Mouse (Mus musculus): ENCODE measurements around the gene Wfdc21. TPM values are rescaled to one million over a fixed set of nuclear protein-coding genes. Genes with fewer than 3 reads are reported as not detected.

Wfdc21 gene
- polyA plus RNA-seq, 1 experiment from 2014 or later, result not detected

DNA sequence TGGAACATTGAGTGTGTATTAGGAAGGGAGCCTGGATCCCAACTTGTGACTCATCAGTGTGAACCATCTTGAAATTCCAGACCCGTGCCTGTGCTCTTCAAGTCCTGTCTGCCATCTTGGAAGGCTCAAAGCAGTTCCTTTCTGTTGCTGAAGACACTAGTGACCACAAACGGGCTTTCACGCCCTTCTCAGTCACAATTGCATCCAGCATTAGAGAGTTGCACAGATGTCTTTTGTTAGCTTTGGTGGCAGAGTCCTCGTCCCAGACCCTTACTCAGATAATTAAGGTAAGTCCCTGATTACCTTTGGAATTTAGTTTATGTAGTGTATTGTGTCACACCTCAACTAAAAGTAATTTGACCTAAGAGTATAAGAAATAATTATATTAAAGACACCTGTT, 22.2 kb downstream of the Wfdc21 start:
- Histone ChIP-seq H3K4me2 (replicated peaks) (no peak overlapping the region), H3K27me3 (no peaks in the 10 kb centered on the region), H3K27ac (no peak overlapping the region), H3K9me3 (no peaks in the 10 kb centered on the region), H3K9ac (no peak overlapping the region), H3K4me1 (no peaks in the 10 kb centered on the region), H3K4me3 (no peak overlapping the region), H3K36me3 (peaks cover 96% of the 10 kb centered on the region)
- 85% methylated on average over 4 of the region's 4 CpGs for WGBS
- ATAC-seq (ENCODE audit: low FRiP score, low read depth), result no peak

DNA sequence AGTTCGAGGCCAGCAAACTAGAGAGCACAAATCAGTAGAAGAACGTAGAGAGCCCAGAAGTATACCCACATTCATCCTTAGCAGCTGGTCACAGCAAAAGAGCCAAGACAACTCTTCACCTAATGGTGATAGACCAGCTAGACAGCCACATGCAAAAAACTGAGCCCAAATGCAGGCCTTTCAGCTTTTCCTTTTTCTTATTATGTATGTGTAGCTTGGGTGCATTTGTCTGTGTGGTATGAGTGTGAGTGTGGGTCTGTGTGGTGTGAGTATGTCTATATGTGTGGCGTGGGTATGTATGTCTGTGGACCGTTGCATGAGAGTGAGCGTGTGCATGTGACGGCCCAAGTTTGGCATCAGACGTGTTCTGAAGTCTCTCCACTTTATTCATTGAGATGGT, 24.3 kb downstream of the Wfdc21 start:
- Histone ChIP-seq H3K27me3 (no peaks in the 10 kb centered on the region), H3K9me3 (no peaks in the 10 kb centered on the region), H3K27ac (no peak overlapping the region), H3K4me1 (no peaks in the 10 kb centered on the region), H3K4me2 (replicated peaks) (no peak overlapping the region), H3K36me3 (peaks cover 96% of the 10 kb centered on the region), H3K9ac (no peak overlapping the region), H3K4me3 (no peak overlapping the region)
- ATAC-seq (ENCODE audit: low FRiP score, low read depth), result no peak
- WGBS, result 92% methylated on average over 7 of the region's 7 CpGs

DNA sequence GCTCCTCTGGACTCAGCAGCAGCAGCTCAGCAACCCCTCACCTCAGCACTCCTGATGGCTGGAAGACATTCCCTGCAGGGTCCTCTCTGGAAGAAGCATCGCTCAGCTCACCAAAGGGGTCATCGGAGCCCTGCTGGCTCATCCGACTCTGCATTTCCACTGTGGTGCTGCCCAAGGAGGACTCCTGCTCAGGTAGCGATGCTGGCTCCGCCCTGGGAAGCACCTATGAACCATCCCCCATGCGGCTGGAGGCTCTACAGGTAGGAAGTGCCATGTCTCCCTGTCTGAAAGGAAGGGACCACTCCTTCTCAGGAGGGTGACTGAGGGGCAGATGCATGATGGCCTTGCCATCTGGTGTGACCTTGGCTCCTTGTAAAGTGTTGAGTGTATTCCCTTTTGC, 25.6 kb downstream of the Wfdc21 start:
- peaks cover 96% of the 10 kb centered on the region for H3K36me3 ChIP-seq

DNA sequence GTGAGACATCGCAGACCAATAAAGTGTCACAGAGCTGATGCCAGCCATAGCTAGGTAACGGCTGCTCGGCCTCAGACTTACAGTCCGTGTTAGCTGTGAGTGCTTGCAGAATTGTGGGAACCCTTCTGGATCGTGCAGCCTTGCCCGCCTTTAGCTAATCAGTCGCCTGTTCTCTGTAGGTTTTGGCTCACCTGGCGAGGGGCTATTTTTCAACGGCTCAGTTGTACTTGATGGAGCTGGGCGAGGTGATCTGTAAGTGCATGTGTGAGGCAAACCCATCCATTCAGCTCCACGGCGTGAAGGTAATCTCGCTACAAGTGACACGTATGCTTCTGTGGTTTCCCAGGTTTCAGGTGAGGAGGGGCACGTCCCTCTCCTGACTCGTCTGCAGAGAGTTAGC, 27.0 kb downstream of the Wfdc21 start:
- no peak for ATAC-seq (ENCODE audit: low FRiP score, low read depth)
- 90% methylated on average over 16 of the region's 16 CpGs for WGBS
- H3K27ac ChIP-seq, result no peak overlapping the region
- H3K4me1 ChIP-seq, result no peaks in the 10 kb centered on the region
- H3K4me2 ChIP-seq (replicated peaks), result no peak overlapping the region
- H3K36me3 ChIP-seq, result peaks cover 95% of the 10 kb centered on the region
- H3K9ac ChIP-seq, result no peak overlapping the region
- no peaks in the 10 kb centered on the region for H3K27me3 ChIP-seq
- no peaks in the 10 kb centered on the region for H3K9me3 ChIP-seq
- H3K4me3 ChIP-seq, result no peak overlapping the region

More for the DNA sequence above, 25.6 kb downstream of the Wfdc21 start:
- Histone ChIP-seq H3K27me3 (no peaks in the 10 kb centered on the region), H3K4me3 (no peak overlapping the region), H3K27ac (no peak overlapping the region), H3K4me1 (no peaks in the 10 kb centered on the region), H3K9me3 (no peaks in the 10 kb centered on the region), H3K4me2 (replicated peaks) (no peak overlapping the region), H3K9ac (no peak overlapping the region)
- 94% methylated on average over 6 of the region's 6 CpGs for WGBS
- ATAC-seq (ENCODE audit: low FRiP score, low read depth), result no peak

DNA sequence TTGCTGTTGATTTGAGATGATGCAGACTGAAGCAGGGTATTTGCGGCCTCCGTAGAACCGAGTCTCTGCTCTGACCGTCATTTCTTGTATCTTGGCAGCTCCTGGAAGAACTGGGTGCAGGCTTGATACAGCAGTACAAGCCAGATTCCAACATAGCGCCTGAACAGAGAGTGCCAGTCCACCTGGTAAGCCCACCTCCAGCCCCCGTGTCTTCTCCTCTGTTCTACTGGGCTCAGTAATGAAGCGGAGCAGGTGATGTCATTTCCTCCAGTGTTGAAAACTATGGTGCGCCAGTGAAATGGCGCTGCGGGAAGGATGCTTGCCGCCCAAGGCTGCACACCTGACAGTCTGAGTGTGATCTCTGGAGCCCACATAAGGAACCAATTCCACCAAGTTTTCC, 27.6 kb downstream of the Wfdc21 start:
- Histone ChIP-seq H3K4me2 (replicated peaks) (no peak overlapping the region), H3K27ac (no peak overlapping the region), H3K9me3 (no peaks in the 10 kb centered on the region), H3K27me3 (no peaks in the 10 kb centered on the region), H3K9ac (no peak overlapping the region), H3K4me3 (no peak overlapping the region), H3K36me3 (peaks cover 95% of the 10 kb centered on the region), H3K4me1 (no peaks in the 10 kb centered on the region)
- 93% methylated on average over 11 of the region's 11 CpGs for WGBS
- ATAC-seq (ENCODE audit: low FRiP score, low read depth), result no peak

DNA sequence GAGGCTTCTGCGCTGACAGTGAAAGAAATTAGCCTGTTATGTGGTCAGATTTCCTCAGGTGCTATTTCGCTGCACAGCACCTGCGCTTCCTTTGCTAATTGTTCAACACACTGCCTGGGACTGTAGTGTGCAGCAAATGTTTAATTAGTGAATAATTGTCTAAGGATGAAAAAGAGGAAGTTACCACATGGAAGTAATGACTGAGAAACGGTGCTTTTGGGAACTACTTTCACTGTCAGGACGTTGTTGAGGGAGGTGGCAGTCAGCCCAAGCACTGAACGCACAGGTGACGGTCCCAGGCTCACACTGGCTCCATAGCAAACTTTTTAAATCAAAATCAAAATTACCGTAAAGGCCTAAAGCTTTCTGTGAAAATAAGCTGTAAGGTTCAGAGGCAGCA, 30.1 kb downstream of the Wfdc21 start:
- Histone ChIP-seq H3K36me3 (peaks cover 97% of the 10 kb centered on the region), H3K4me1 (no peaks in the 10 kb centered on the region), H3K9me3 (no peaks in the 10 kb centered on the region), H3K27me3 (no peaks in the 10 kb centered on the region), H3K9ac (no peak overlapping the region), H3K27ac (no peak overlapping the region), H3K4me3 (no peak overlapping the region), H3K4me2 (replicated peaks) (no peak overlapping the region)
- 91% methylated on average over 8 of the region's 8 CpGs for WGBS
- ATAC-seq (ENCODE audit: low FRiP score, low read depth), result no peak

DNA sequence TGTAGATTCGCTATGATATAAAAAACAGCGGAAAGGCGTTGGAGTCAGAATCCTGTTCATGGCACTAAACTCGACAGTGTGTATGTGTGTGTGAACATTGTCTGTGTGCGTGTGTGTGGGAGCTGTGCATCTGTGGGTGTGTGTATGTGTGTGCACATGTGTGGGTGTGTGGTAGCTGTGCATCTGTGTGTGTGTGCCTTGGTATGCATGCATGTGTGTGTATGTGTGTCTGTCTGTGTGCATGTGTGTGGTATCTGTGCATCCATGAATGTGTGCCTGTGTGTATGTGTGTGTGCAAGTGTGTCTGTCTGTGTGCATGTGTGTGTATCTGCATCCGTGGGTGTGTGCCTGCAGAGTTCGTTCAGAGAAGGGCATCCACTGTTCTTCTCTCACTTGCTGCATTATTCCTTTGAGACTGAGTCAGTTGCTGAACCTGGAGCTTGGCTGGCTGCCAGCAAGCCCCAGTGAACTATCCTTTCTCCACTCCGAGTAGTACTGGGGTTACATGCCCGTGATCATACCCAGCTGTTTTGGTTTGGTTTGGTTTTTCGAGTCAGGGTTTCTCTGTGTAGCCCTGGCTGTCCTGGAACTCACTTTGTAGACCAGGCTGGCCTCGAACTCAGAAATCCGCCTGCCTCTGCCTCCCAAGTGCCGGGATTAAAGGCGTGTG, 37.3 kb downstream of the Wfdc21 start:
- 80% methylated on average over 14 of the region's 14 CpGs for WGBS
- no peak overlapping the region for H3K4me2 ChIP-seq (replicated peaks)
- peak overlapping the region; percentile 19; the same call in 1 of the 2 replicates for H3K9ac ChIP-seq
- no peaks in the 10 kb centered on the region for H3K9me3 ChIP-seq
- no peak overlapping the region for H3K4me3 ChIP-seq
- H3K4me1 ChIP-seq, result 0 out of 2 replicates have a peak, but pooled peaks cover 3% of the 10 kb centered on the region
- H3K36me3 ChIP-seq, result peaks cover 52% of the 10 kb centered on the region
- no peaks in the 10 kb centered on the region for H3K27me3 ChIP-seq
- H3K27ac ChIP-seq, result no peak overlapping the region
- ATAC-seq (ENCODE audit: low FRiP score, low read depth), result no peak

DNA sequence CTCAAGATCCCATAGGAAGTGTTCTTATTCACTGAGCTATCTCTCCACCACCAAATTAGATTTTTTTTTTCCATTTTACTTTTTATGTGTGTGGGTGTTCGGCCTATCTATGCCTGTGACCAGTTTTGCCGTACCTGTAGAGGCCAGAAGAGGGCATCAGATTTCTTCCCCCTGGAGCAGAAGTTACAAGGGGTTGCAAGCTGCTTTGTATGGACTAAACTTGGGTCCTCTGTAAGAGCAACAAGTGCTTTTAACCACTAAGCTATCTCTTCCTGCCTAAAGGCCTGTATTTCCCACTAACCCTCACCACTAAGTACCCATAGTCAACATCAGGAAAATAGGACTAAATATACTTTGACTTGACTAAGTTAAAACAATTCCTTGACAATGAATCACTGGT, 37.9 kb downstream of the Wfdc21 start:
- no peak overlapping the region for H3K27ac ChIP-seq
- no peak for ATAC-seq (ENCODE audit: low FRiP score, low read depth)
- whole genome bisulfite sequencing, result 79% methylated on average over 2 of the region's 2 CpGs
- H3K4me1 ChIP-seq, result 0 out of 2 replicates have a peak, but pooled peaks cover 3% of the 10 kb centered on the region
- H3K36me3 ChIP-seq, result peaks cover 46% of the 10 kb centered on the region
- no peak overlapping the region for H3K4me3 ChIP-seq
- H3K9ac ChIP-seq, result no peak overlapping the region
- H3K4me2 ChIP-seq (replicated peaks), result no peak overlapping the region
- no peaks in the 10 kb centered on the region for H3K27me3 ChIP-seq
- no peaks in the 10 kb centered on the region for H3K9me3 ChIP-seq

DNA sequence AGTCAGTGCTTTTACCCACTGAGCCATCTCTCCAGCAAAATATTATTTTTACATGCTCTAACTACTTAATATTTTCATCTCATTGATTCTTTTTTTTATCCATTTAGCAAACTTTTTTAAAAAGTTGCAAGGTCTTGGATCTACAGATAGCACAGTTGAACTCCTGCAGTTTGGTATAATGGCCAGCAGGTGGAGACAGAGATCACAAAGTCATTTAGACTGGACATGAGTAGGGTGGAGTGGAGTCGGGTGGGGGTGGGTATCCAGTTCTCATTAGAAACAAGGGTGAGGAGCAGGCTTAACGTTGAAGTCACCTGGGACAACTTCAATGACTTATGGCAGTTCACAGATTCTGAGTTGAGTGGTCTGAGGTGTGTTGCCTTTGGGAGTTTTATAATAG, 38.6 kb downstream of the Wfdc21 start:
- Histone ChIP-seq H3K9me3 (no peaks in the 10 kb centered on the region), H3K9ac (no peak overlapping the region), H3K27ac (no peak overlapping the region), H3K36me3 (peaks cover 39% of the 10 kb centered on the region), H3K4me1 (0 out of 2 replicates have a peak, but pooled peaks cover 3% of the 10 kb centered on the region), H3K4me3 (no peak overlapping the region), H3K27me3 (no peaks in the 10 kb centered on the region), H3K4me2 (replicated peaks) (no peak overlapping the region)
- 9% methylated on average over 2 of the region's 2 CpGs for WGBS
- 0 out of 2 replicates have a peak, but pooled peaks have one; percentile 28 for ATAC-seq (ENCODE audit: low FRiP score, low read depth)

DNA sequence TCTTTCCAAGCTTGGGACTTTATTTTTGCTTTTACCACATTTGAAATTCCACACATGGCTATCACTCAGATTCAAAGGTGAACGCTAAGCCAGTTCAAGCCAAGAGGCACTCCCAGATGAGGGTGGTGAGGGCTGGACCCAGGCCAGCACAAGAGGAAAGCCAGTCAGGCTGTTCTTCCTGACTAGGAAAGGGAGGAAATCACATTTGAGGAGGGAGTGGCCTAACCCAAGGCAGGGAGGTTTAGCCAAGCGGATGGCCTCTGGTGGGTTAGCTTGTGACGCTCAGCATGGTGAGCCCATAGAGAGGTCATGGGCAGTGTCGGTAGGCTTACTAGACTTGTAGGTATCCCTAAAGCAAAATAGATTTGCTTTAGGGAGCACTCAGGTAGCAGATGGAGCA, 40.1 kb downstream of the Wfdc21 start:
- peaks cover 25% of the 10 kb centered on the region for H3K36me3 ChIP-seq
- H3K27me3 ChIP-seq, result no peaks in the 10 kb centered on the region
- no peak overlapping the region for H3K4me3 ChIP-seq
- WGBS, result 73% methylated on average over 4 of the region's 4 CpGs
- H3K9me3 ChIP-seq, result no peaks in the 10 kb centered on the region
- H3K4me1 ChIP-seq, result 0 out of 2 replicates have a peak, but pooled peaks cover 3% of the 10 kb centered on the region
- no peak overlapping the region for H3K9ac ChIP-seq
- H3K4me2 ChIP-seq (replicated peaks), result no peak overlapping the region
- no peak overlapping the region for H3K27ac ChIP-seq
- ATAC-seq (ENCODE audit: low FRiP score, low read depth), result no peak

DNA sequence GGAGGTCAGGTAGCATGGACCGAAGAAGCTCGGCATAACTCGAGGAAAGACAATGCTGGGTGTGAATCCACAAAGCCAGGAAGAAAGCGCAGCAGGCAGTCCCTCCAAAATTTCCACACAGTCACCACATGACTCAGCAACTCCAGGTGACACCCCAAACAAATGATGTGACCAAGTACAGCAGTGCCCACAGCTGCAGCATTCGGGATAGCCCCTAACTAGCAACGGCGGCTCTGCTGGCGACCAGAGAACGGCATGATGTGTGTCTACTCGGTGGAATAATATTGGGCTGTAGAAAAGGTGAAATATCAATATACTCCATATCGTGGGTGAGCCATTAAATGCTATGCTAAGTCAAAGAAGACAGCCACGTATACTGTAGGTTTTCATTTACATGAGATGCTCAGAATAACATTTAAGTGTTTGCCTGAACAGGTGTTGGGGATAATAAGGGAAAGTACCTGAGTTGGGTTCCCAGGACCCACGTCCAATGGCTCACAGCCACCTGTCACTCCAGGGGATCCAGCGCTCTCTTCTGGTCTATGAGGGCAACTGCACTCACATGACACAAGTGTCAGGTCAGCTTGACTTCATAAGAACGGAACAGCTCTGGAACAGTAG, 40.8 kb downstream of the Wfdc21 start:
- 81% methylated on average over 15 of the region's 15 CpGs for WGBS
- H3K27ac ChIP-seq, result no peak overlapping the region
- no peaks in the 10 kb centered on the region for H3K9me3 ChIP-seq
- ATAC-seq (ENCODE audit: low FRiP score, low read depth), result no peak
- no peaks in the 10 kb centered on the region for H3K27me3 ChIP-seq
- no peak overlapping the region for H3K4me2 ChIP-seq (replicated peaks)
- H3K9ac ChIP-seq, result no peak overlapping the region
- no peak overlapping the region for H3K4me3 ChIP-seq
- 0 out of 2 replicates have a peak, but pooled peaks cover 3% of the 10 kb centered on the region for H3K4me1 ChIP-seq
- H3K36me3 ChIP-seq, result peaks cover 20% of the 10 kb centered on the region

DNA sequence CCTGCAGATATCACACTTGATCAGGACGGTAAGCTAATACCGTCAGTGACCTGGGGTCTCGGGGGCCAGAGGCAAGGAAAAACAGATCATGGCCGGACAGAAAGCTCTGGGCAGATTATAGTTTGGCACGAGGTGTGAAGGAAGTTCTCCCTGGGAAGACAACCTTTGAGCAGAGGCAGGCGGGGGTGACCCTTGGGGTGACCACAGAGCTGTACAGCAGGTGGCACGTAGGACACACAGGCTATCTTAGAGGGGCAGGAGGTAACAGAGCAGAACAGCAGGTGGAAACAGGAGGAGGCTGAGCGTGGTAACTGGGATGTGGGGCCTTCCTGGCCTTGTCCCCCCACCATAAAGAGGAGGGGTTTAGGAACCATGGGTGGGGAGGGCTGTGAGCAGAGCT, 41.6 kb downstream of the Wfdc21 start:
- peaks cover 12% of the 10 kb centered on the region for H3K36me3 ChIP-seq
- no peak overlapping the region for H3K27ac ChIP-seq
- H3K9me3 ChIP-seq, result no peaks in the 10 kb centered on the region
- no peak for ATAC-seq (ENCODE audit: low FRiP score, low read depth)
- WGBS, result 78% methylated on average over 8 of the region's 8 CpGs
- no peaks in the 10 kb centered on the region for H3K27me3 ChIP-seq
- no peak overlapping the region for H3K4me3 ChIP-seq
- H3K4me1 ChIP-seq, result 0 out of 2 replicates have a peak, but pooled peaks cover 3% of the 10 kb centered on the region
- no peak overlapping the region for H3K9ac ChIP-seq
- H3K4me2 ChIP-seq (replicated peaks), result no peak overlapping the region

DNA sequence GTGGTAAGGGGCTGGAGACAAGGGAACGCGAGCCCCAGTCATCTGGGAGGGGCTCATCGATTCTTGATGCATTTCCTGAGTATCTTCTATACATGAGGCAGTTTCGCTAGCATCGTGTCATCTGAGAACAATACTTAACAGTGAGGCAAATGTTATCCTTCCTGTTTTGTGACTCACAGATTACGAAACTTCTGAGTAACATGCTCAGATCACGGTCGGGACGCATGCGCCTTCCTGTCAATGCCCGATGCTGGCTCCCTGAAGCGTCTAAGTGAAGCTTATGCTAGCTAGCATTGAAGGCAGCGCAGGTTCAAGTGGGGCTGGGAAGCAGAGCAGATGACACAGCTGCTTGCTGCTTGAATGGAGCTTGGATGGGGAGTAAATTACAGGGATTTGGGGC, 42.5 kb downstream of the Wfdc21 start:
- Histone ChIP-seq H3K4me2 (replicated peaks) (no peak overlapping the region), H3K9me3 (no peaks in the 10 kb centered on the region), H3K27me3 (no peaks in the 10 kb centered on the region), H3K9ac (no peak overlapping the region), H3K4me3 (no peak overlapping the region), H3K4me1 (no peaks in the 10 kb centered on the region), H3K36me3 (peaks cover 3% of the 10 kb centered on the region), H3K27ac (no peak overlapping the region)
- WGBS, result 76% methylated on average over 13 of the region's 13 CpGs
- no peak for ATAC-seq (ENCODE audit: low FRiP score, low read depth)
